Mouse (Mus musculus): Measurements from ENCODE around the gene Ppip5k2. TPM values are rescaled to one million over a fixed set of nuclear protein-coding genes. Genes with fewer than 3 reads are reported as not detected.

Ppip5k2 gene
- polyA plus RNA-seq, 1 experiment from 2014 or later: 51.1 TPM

Other genes with a start within 250 kb of the Ppip5k2 start
- gene D1Ertd622e, start 108.3 kb downstream of the Ppip5k2 start, polyA plus RNA-seq (2016; fragmentation: Nextera tagmentation; extraction: Ambion mirVana): 28.3 and 28.7 TPM in 2 replicates
- gene Gin1, start 239 bp downstream of the Ppip5k2 start, polyA plus RNA-seq (2016; fragmentation: Nextera tagmentation; extraction: Ambion mirVana): 17.4 and 20.4 TPM in 2 replicates